Mouse (Mus musculus) midbrain, embryonic 14.5 days (tissue): ENCODE measurements around the gene Gm13102. TPM values are rescaled to one million over a fixed set of nuclear protein-coding genes. Genes with fewer than 3 reads are reported as not detected.
"Not testable (repeated sequence)": the region's sequence is repeated elsewhere in the genome, so short reads cannot be mapped to it uniquely, and the experiment has no call there.

ENCODE experiments used
- ATAC-seq: fragments of 200-750 bp; cut with Nextera tagmentation; 2 replicates; pipeline ENCODE4 v1.8.0; 2017; ENCODE audit warnings: moderate number of reproducible peaks, moderate library complexity; ENCODE audit not compliant: low FRiP score, low TSS enrichment
- DNase-seq: peaks from one replicate; pipeline ENCODE4 v3.0.0-alpha.2; 2015
- H3K27ac ChIP-seq: fragments of 300-500 bp; sonication (generic); replicated peaks from 2 replicates; pipeline ENCODE4 v1.5.1; 2014; ENCODE audit warnings: mild to moderate bottlenecking, low read depth, low read length, moderate library complexity
- H3K27me3 ChIP-seq: fragments of 300-500 bp; sonication (generic); 2 replicates; pipeline ENCODE4 v1.6.1; 2014; ENCODE audit warnings: low read length, control low read depth, mixed read lengths; ENCODE audit not compliant: control insufficient read depth, insufficient read depth
- H3K36me3 ChIP-seq: fragments of 300-500 bp; sonication (generic); 2 replicates; pipeline ENCODE4 v1.6.1; 2014; ENCODE audit warnings: low read length, control low read depth; ENCODE audit not compliant: control insufficient read depth, insufficient read depth
- H3K4me1 ChIP-seq: fragments of 300-500 bp; sonication (generic); 2 replicates; pipeline ENCODE4 v1.6.1; 2014; ENCODE audit warnings: mild to moderate bottlenecking, antibody characterized with exemption, low read length, control low read depth; ENCODE audit not compliant: control insufficient read depth, insufficient read depth
- H3K4me2 ChIP-seq: fragments of 300-500 bp; sonication (generic); 2 replicates; pipeline ENCODE4 v1.6.1; 2014; ENCODE audit warnings: mild to moderate bottlenecking, low read length, moderate library complexity
- H3K4me3 ChIP-seq: fragments of 300-500 bp; sonication (generic); replicated peaks from 2 replicates; pipeline ENCODE4 v1.5.1; 2014; ENCODE audit warnings: low read depth, low read length
- H3K9ac ChIP-seq: fragments of 300-500 bp; sonication (generic); replicated peaks from 2 replicates; pipeline ENCODE4 v1.6.1; 2014; ENCODE audit warnings: mild to moderate bottlenecking, low read length, moderate library complexity
- H3K9me3 ChIP-seq: fragments of 300-500 bp; sonication (generic); 2 replicates; pipeline ENCODE4 v1.6.1; 2016; ENCODE audit warnings: low read length, control low read depth, mixed read lengths; ENCODE audit not compliant: control insufficient read depth
- WGBS: fragments of 180-500 bp; shearing (Covaris S2); extraction: QIAGEN DNeasy Blood & Tissue Kit; methylation state at CpG from one replicate; pipeline ENCODE4 v1.1.7; 2014; 5-methylcytosine and 5-hydroxymethylcytosine counted together
- polyA plus RNA-seq: library from polyadenylated mRNA; unstranded; fragments of >200 nt; fragmentation: Nextera tagmentation; extraction: Ambion mirVana; gene quantifications from 2 replicates; pipeline ENCODE4 v1.2.1, GENCODE M21; 2014

Gene Gm13102
- polyA plus RNA-seq = not detected in 2 replicates

- ATAC-seq, DNase-seq, H3K9ac ChIP-seq, H3K36me3 ChIP-seq, H3K4me1 ChIP-seq, H3K4me2 ChIP-seq, H3K27ac ChIP-seq, H3K9me3 ChIP-seq, H3K27me3 ChIP-seq, H3K4me3 ChIP-seq: not testable (repeated sequence)
- WGBS = no CpG with 5 or more reads among the region's 2 CpGs
Measured at GRCm38 (mm10) chr4:144106174-144106573, at the start of gene Gm13102. TSS of gene Gm13102 (plus strand) at chr4:144106474.

GRCm38 (mm10) chr4:144058826-144059225, 47.4 kb upstream of the Gm13102 start, which contains the start of gene Pramel4:
TSS of gene Pramel4 (plus strand) at chr4:144059126.
- H3K4me1 ChIP-seq, DNase-seq, H3K4me2 ChIP-seq, H3K9ac ChIP-seq, H3K9me3 ChIP-seq, H3K27ac ChIP-seq, ATAC-seq, H3K4me3 ChIP-seq, H3K27me3 ChIP-seq, H3K36me3 ChIP-seq: not testable (repeated sequence)
- 88% methylated on average over 3 of the region's 3 CpGs for WGBS

Other genes with a start within 250 kb of the Gm13102 start
- gene Pramef6, start 206.1 kb upstream of the Gm13102 start, polyA plus RNA-seq = not detected in 2 replicates
- gene Pramef25, start 155.5 kb upstream of the Gm13102 start, polyA plus RNA-seq = not detected in 2 replicates
- gene Gm13101, start 139.5 kb upstream of the Gm13102 start, polyA plus RNA-seq = not detected in 2 replicates
- gene Pramef17, start 112.1 kb upstream of the Gm13102 start, polyA plus RNA-seq = not detected in 2 replicates
- not detected in 2 replicates for gene Pramel4, start 47.3 kb upstream of the Gm13102 start, polyA plus RNA-seq
- gene Oog3, start 56.2 kb downstream of the Gm13102 start, polyA plus RNA-seq = not detected in 2 replicates
- not detected in 2 replicates for gene Oog2, start 84.2 kb downstream of the Gm13102 start, polyA plus RNA-seq
- not detected in 2 replicates for gene C87977, start 106.8 kb downstream of the Gm13102 start, polyA plus RNA-seq
- gene Pramel5, start 174.0 kb downstream of the Gm13102 start, polyA plus RNA-seq = not detected in 2 replicates
- not detected in 2 replicates for gene Gm13128, start 223.8 kb downstream of the Gm13102 start, polyA plus RNA-seq